Mouse (Mus musculus): ENCODE measurements around the gene Tamm41. TPM values are rescaled to one million over a fixed set of nuclear protein-coding genes. Genes with fewer than 3 reads are reported as not detected.

The Tamm41 gene
- polyA plus RNA-seq (2014; fragmentation: Nextera tagmentation; extraction: Ambion mirVana), result 53.4 and 55.1 TPM in 2 replicates

DNA sequence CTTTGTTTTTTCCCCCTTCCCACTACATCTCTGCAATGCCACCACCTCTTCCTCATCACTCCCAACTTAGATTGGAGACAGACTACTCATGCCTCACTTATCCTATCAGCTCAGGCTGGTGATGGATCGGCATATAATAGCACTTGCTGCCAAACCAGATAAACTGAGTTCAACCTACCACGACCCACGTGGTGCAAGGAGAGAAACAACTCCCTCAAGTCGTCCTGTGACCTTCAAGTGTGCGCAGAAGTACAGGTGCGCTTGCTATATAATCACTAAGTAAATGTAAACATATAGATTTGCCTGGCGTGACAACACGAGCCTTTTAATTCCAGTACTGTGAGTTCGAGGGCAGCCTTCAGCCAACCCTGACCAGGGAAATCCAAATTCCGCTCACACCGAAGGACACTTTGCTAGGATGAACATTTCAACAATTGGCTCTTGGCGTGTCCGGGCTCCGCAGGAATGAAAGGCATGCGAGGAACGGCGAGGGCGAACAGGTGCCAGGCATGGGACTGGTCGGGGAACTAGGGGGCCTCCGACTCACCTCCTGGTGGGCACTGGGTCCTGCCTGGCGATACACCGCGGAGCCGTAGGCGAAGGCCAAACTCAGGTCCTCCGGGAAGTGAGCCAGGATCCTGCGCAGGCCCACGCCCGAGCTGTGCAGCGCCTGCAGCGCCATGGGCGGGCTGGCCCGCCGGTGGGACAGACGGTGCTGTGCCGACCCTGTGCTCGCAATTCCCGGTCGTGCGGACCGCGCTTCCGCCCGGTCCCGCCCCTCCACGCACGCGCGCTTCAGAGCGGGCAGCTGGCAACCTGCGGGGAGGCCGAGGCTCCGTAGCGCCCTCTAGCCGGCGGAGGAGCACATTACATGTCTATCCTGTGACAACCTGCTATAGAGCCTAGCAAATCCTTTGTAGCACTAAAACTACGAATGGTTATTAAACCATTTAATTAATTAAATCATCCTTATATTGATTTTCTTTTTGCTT lies at the start of gene Tamm41:
Gene Tamm41, minus strand, starts transcription at position 774 of the 992 bp plus-strand sequence.
- under 1% methylated on average over 57 of the region's 57 CpGs for WGBS
- peak within 1 kb of the TSS; percentile 85 for H3K4me3 ChIP-seq (replicated peaks; ENCODE audit: low read depth, low read length)
- no peaks in the 10 kb centered on the region for H3K27me3 ChIP-seq (ENCODE audit: control insufficient read depth, insufficient read depth, low read length)
- peaks cover 8% of the 10 kb centered on the region for H3K4me1 ChIP-seq (ENCODE audit: control insufficient read depth, insufficient read depth, low read length)
- ATAC-seq (ENCODE audit: low FRiP score, low TSS enrichment) (peak; percentile 93), DNase-seq (peak; percentile 95)
- 0 out of 2 replicates have a peak within 1 kb of the TSS, but pooled peaks have one; percentile 41 for H3K27ac ChIP-seq (replicated peaks; ENCODE audit: low read depth, low read length)
- peak within 1 kb of the TSS; percentile 69 for H3K4me2 ChIP-seq (ENCODE audit: low read length)
- peak within 1 kb of the TSS; percentile 82 for H3K9ac ChIP-seq (replicated peaks; ENCODE audit: low read length)
- peaks cover 26% of the 10 kb centered on the region for H3K36me3 ChIP-seq (ENCODE audit: control insufficient read depth, insufficient read depth, low read length)
- H3K9me3 ChIP-seq (ENCODE audit: control insufficient read depth, low read length), result no peaks in the 10 kb centered on the region

DNA sequence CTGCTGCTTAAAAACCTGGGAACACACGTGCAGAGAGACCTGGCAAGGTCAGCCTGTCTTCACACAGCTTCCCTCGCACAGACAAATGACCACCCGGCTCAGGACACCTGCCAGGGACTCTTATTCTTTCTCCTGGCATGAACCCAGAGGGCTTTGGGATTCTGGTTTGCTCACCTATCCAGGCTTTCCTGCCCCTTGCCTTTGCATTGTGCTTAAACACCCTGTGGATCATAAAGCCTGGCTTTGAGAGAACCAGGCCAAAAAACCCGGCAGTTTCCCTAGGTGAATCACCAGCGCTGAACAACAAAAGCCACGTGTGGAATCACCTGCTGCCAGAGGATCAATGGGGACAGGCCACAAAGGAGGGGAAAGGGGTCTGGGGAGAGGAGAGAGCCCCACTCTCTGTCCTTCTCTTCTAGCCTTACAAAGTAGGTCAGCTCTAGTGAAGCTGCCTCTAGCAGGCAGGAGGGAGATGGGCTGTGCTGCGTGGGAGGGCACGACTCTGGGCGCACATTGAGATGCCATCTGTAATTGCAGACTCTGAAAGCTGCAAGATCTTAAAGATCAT lies 47.7 kb upstream of the Tamm41 start:
- no peaks in the 10 kb centered on the region for H3K4me1 ChIP-seq (ENCODE audit: control insufficient read depth, insufficient read depth, low read length)
- H3K27me3 ChIP-seq (ENCODE audit: control insufficient read depth, insufficient read depth, low read length), result no peaks in the 10 kb centered on the region
- no peaks in the 10 kb centered on the region for H3K36me3 ChIP-seq (ENCODE audit: control insufficient read depth, insufficient read depth, low read length)
- WGBS, result 59% methylated on average over 9 of the region's 9 CpGs
- H3K9ac ChIP-seq (replicated peaks; ENCODE audit: low read length), result no peak overlapping the region
- H3K4me2 ChIP-seq (ENCODE audit: low read length), result no peak overlapping the region
- ATAC-seq (ENCODE audit: low FRiP score, low TSS enrichment), result no peak
- no peak overlapping the region for H3K27ac ChIP-seq (replicated peaks; ENCODE audit: low read depth, low read length)
- DNase-seq, result no peak
- no peak overlapping the region for H3K4me3 ChIP-seq (replicated peaks; ENCODE audit: low read depth, low read length)
- H3K9me3 ChIP-seq (ENCODE audit: control insufficient read depth, low read length), result no peaks in the 10 kb centered on the region

DNA sequence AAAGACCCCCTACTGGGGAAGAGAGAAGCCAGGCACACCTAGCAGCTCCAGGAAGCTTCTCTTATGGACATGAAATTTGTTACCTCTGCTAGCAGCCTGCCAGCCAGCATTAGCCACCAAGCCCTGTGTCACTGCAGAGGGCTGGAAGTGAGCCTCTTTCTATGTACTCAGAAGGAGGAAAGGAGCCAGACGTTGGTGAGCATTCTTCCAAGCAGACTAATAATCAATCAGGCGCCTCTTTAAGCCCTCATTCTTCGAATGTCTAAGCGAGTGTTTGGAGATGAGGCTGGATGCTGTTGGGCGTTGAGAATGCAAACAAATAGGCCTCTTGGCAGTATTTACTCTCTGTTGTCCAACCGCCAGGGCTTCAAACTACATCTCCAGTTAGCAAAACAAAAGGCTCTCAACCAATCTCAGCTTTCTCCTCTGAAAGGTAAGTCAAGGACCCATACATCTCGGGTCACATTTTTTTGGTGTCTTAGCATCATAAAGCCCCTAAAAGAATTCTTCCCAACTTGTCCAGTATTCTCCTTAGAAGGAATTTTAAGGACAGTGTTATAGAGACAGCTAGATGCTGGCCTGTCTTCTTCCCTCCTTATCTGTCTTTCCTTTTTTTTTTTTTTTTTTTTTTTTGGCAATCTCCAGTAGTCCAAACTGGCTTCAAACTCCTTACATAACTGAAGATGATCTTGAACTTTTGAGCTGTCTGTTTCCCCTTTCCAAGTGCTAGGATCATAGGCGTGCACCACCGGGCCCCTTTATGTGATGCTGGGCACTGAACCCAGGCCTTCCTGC lies 39.3 kb upstream of the Tamm41 start:
- 49% methylated on average over 9 of the region's 9 CpGs for WGBS
- Histone ChIP-seq H3K4me2 (ENCODE audit: low read length) (no peak overlapping the region), H3K4me3 (replicated peaks; ENCODE audit: low read depth, low read length) (no peak overlapping the region), H3K36me3 (ENCODE audit: control insufficient read depth, insufficient read depth, low read length) (no peaks in the 10 kb centered on the region), H3K9me3 (ENCODE audit: control insufficient read depth, low read length) (no peaks in the 10 kb centered on the region), H3K4me1 (ENCODE audit: control insufficient read depth, insufficient read depth, low read length) (no peaks in the 10 kb centered on the region), H3K9ac (replicated peaks; ENCODE audit: low read length) (no peak overlapping the region), H3K27ac (replicated peaks; ENCODE audit: low read depth, low read length) (no peak overlapping the region), H3K27me3 (ENCODE audit: control insufficient read depth, insufficient read depth, low read length) (no peaks in the 10 kb centered on the region)
- DNase-seq (no peak), ATAC-seq (ENCODE audit: low FRiP score, low TSS enrichment) (no peak)

DNA sequence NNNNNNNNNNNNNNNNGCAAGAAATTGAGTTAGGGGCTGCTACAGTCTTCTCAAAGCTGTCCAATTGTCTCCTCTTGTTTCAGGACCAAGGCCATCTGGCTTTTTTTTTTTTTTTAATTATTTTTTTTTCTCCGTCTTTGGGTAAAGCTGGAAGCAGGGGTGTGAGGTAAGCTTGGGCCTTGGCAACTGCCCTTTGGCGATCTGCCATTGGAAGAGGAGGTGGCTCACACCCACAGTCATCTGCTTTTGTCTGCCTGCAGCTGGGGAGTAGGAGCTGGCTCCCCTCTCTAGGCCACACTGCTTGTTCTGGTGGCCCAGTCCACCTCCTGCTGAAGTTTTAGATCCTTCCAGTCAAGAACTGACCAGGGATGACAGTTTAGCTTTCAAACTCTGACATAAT lies 34.3 kb upstream of the Tamm41 start:
- no peak for ATAC-seq (ENCODE audit: low FRiP score, low TSS enrichment)
- no peaks in the 10 kb centered on the region for H3K9me3 ChIP-seq (ENCODE audit: control insufficient read depth, low read length)
- H3K4me1 ChIP-seq (ENCODE audit: control insufficient read depth, insufficient read depth, low read length), result no peaks in the 10 kb centered on the region
- 75% methylated on average over 2 of the region's 2 CpGs for WGBS
- no peak overlapping the region for H3K27ac ChIP-seq (replicated peaks; ENCODE audit: low read depth, low read length)
- H3K36me3 ChIP-seq (ENCODE audit: control insufficient read depth, insufficient read depth, low read length), result no peaks in the 10 kb centered on the region
- DNase-seq, result peak; percentile 32
- no peaks in the 10 kb centered on the region for H3K27me3 ChIP-seq (ENCODE audit: control insufficient read depth, insufficient read depth, low read length)
- H3K4me3 ChIP-seq (replicated peaks; ENCODE audit: low read depth, low read length), result no peak overlapping the region
- H3K4me2 ChIP-seq (ENCODE audit: low read length), result no peak overlapping the region
- H3K9ac ChIP-seq (replicated peaks; ENCODE audit: low read length), result no peak overlapping the region

DNA sequence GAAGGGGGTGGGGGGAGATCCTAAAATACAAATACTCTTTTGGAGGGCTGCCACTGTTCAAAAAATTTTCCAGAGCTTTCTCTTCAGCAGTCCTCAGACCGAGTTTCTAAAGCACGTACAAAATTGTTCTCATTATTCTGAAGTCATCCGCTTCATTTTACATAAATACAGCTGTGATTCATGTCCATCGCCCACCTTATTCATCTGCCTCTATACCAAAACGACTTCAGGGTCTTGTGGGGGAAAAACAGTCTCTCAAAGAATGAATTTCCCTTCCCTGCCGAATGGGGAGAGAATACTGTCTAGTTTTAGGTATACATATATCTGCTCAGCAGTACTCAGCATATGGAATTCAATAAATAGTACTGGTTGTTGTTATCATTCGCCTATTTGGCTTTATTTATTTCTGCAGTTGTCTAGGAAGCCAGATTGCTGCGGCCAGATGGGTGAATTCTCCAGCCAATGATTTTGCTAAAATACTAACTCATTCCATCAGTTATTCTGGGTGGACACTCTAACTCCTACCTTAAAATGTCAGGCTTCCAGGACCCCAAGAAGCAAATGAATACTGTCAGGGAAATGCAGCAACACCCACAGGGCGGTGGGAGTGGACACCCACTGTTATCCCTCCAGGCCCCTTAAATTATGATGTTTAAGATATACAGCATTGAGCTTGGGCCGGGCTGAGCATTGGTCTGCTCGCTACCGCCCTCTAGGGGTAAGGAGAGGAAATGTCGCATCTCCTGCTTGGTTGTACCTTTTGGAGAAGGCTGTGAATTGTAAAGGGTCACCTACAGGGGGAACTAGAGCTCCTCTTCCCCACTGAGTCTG lies 27.9 kb upstream of the Tamm41 start:
- no peak overlapping the region for H3K9ac ChIP-seq (replicated peaks; ENCODE audit: low read length)
- no peaks in the 10 kb centered on the region for H3K27me3 ChIP-seq (ENCODE audit: control insufficient read depth, insufficient read depth, low read length)
- DNase-seq (peak; percentile 60), ATAC-seq (ENCODE audit: low FRiP score, low TSS enrichment) (no peak)
- 47% methylated on average over 13 of the region's 13 CpGs for WGBS
- no peaks in the 10 kb centered on the region for H3K4me1 ChIP-seq (ENCODE audit: control insufficient read depth, insufficient read depth, low read length)
- no peak overlapping the region for H3K4me3 ChIP-seq (replicated peaks; ENCODE audit: low read depth, low read length)
- no peaks in the 10 kb centered on the region for H3K36me3 ChIP-seq (ENCODE audit: control insufficient read depth, insufficient read depth, low read length)
- no peak overlapping the region for H3K27ac ChIP-seq (replicated peaks; ENCODE audit: low read depth, low read length)
- H3K9me3 ChIP-seq (ENCODE audit: control insufficient read depth, low read length), result no peaks in the 10 kb centered on the region
- no peak overlapping the region for H3K4me2 ChIP-seq (ENCODE audit: low read length)

DNA sequence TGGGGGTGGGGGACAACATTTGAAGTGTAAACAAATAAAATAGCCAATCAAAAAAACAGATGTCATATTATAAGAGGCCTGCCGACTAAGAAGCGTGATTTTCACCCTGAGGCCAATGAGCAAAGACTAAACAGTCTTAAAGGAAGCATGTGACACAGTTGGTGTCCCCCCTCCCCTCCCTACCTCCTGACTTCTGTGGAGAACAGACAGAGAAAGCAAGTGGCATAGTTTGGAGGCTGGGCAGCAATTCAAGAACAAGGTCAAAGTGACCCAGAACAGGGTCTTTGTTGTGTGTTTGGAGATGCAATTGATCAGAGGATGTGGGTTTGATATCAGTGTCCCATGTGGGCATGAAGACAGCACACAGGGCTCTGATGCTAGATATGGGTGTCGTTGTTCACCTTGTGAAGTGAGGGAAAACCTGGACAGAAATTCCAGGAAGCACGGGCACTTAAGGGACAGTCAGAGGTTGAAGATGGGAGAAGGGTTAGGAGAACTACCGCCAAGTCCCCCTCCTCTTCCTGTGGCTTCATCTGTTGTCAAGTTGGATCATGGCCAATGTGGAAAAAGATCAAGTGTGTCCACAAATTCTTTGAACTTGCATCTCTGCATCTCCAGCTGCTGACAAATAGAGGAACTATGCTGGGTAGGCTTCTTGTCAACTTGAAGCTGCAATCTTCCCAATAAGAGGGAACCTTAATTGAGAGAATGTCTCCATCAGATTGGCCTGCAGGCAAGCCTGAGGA lies 25.1 kb upstream of the Tamm41 start:
- Histone ChIP-seq H3K36me3 (ENCODE audit: control insufficient read depth, insufficient read depth, low read length) (no peaks in the 10 kb centered on the region), H3K9ac (replicated peaks; ENCODE audit: low read length) (no peak overlapping the region), H3K9me3 (ENCODE audit: control insufficient read depth, low read length) (no peaks in the 10 kb centered on the region), H3K27me3 (ENCODE audit: control insufficient read depth, insufficient read depth, low read length) (no peaks in the 10 kb centered on the region), H3K4me3 (replicated peaks; ENCODE audit: low read depth, low read length) (no peak overlapping the region), H3K4me2 (ENCODE audit: low read length) (no peak overlapping the region), H3K27ac (replicated peaks; ENCODE audit: low read depth, low read length) (no peak overlapping the region), H3K4me1 (ENCODE audit: control insufficient read depth, insufficient read depth, low read length) (no peaks in the 10 kb centered on the region)
- 88% methylated on average over 5 of the region's 5 CpGs for WGBS
- ATAC-seq (ENCODE audit: low FRiP score, low TSS enrichment) (no peak), DNase-seq (no peak)

DNA sequence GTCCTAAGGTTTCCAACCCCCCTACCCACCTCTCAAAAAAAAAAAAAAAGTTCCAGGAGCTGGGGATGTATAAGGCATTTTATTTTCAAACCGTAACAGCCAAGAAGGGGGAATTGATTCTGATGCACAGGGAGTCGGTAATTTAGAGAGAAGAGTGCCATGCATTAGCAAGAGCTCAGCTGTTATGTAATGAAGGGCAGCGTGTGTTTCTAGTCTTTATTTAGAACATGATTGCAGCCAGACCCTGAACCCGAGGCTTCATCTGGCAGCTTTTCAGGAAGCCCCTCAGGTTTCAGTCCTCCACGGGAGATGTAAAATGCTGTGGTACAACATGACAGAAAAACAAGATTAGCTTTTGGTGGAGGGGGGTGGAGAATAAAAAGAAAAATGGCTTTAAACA lies 21.6 kb upstream of the Tamm41 start:
- H3K9ac ChIP-seq (replicated peaks; ENCODE audit: low read length), result no peak overlapping the region
- H3K27ac ChIP-seq (replicated peaks; ENCODE audit: low read depth, low read length), result no peak overlapping the region
- no peaks in the 10 kb centered on the region for H3K9me3 ChIP-seq (ENCODE audit: control insufficient read depth, low read length)
- no peak overlapping the region for H3K4me2 ChIP-seq (ENCODE audit: low read length)
- WGBS, result 63% methylated on average over 5 of the region's 5 CpGs
- DNase-seq (no peak), ATAC-seq (ENCODE audit: low FRiP score, low TSS enrichment) (no peak)
- no peaks in the 10 kb centered on the region for H3K4me1 ChIP-seq (ENCODE audit: control insufficient read depth, insufficient read depth, low read length)
- no peak overlapping the region for H3K4me3 ChIP-seq (replicated peaks; ENCODE audit: low read depth, low read length)
- no peaks in the 10 kb centered on the region for H3K27me3 ChIP-seq (ENCODE audit: control insufficient read depth, insufficient read depth, low read length)
- no peaks in the 10 kb centered on the region for H3K36me3 ChIP-seq (ENCODE audit: control insufficient read depth, insufficient read depth, low read length)

Measured in midbrain, embryonic 14.5 days (tissue).